Mouse (Mus musculus) gastrocnemius, postnatal 4 days (tissue): ENCODE results near the gene Ptp4a2. TPM values are rescaled to one million over a fixed set of nuclear protein-coding genes. Genes with fewer than 3 reads are reported as not detected.
A peak's percentile ranks its signal among the peaks of the same experiment; 100 is the strongest.
"Not testable (repeated sequence)": the region's sequence is repeated elsewhere in the genome, so short reads cannot be mapped to it uniquely, and the experiment has no call there.

ENCODE experiments used
- DNase-seq, 2 experiments: peaks; one replicate each; pipeline ENCODE4 v3.0.0; 2021 to 2022; ENCODE audit warnings: low spot score in 2 of 2, mixed read lengths in 2 of 2
- long read RNA-seq, 2 experiments: library from polyadenylated mRNA; stranded (forward); transcript quantifications; one replicate each; pipeline ENCODE4 v2.0.0; 2021
- total RNA-seq, 2 experiments: library from RNA; stranded (reverse); gene quantifications; 2 replicates each; pipeline ENCODE4 v1.2.3; 2021

Ptp4a2 gene
- total RNA-seq: 100 to 1,000 TPM; 406 to 430 TPM
- long read RNA-seq, experiment 1, transcript Ptp4a2-207 (6 exons, 3,382 nt): minor isoform, 61 of 336 reads
- long read RNA-seq, experiment 1, transcript Ptp4a2-201 (6 exons, 3,646 nt): major isoform, 179 of 336 reads
- long read RNA-seq, experiment 1, partial matches to known transcripts: 65 of 336 reads
- long read RNA-seq, experiment 1, other reads (novel, unspliced or antisense): 31 of 336 reads
- long read RNA-seq, experiment 2, transcript Ptp4a2-207 (6 exons, 3,382 nt): minor isoform, 69 of 398 reads
- long read RNA-seq, experiment 2, transcript Ptp4a2-201 (6 exons, 3,646 nt): major isoform, 232 of 398 reads
- long read RNA-seq, experiment 2, partial matches to known transcripts: 14 of 398 reads
- long read RNA-seq, experiment 2, other reads (novel, unspliced or antisense): 82 of 398 reads

GRCm38 (mm10) chr4:129810798-129811604 lies at the start of gene Ptp4a2:
Gene Ptp4a2, plus strand, starts transcription at chr4:129811219.
- DNase-seq: peak in 1 of 2 experiments; percentile 59

GRCm38 (mm10) chr4:129761606-129762005 lies 49.4 kb upstream of the Ptp4a2 start:
- DNase-seq: no peak

GRCm38 (mm10) chr4:129762496-129762895 lies 48.5 kb upstream of the Ptp4a2 start:
- not testable (repeated sequence) for DNase-seq

- DNase-seq: no peak
These were observed 45.7 kb upstream of the Ptp4a2 start for GRCm38 (mm10) chr4:129765351-129765750.

GRCm38 (mm10) chr4:129767782-129768181 lies 43.2 kb upstream of the Ptp4a2 start:
- DNase-seq: no peak

GRCm38 (mm10) chr4:129768742-129769141 lies 42.3 kb upstream of the Ptp4a2 start:
- DNase-seq: not testable (repeated sequence)

GRCm38 (mm10) chr4:129770600-129770999 lies 40.4 kb upstream of the Ptp4a2 start:
- DNase-seq: no peak

GRCm38 (mm10) chr4:129771314-129771671 lies 39.7 kb upstream of the Ptp4a2 start:
- no peak for DNase-seq

GRCm38 (mm10) chr4:129771672-129772521 lies 39.1 kb upstream of the Ptp4a2 start:
- DNase-seq: peak in 1 of 2 experiments; percentile 16

- DNase-seq: peak in 1 of 2 experiments; percentile 38
These were observed 28.9 kb upstream of the Ptp4a2 start for GRCm38 (mm10) chr4:129781881-129782675.

- no peak for DNase-seq
These were observed 28.1 kb upstream of the Ptp4a2 start for GRCm38 (mm10) chr4:129782857-129783331.

GRCm38 (mm10) chr4:129783506-129783905 lies 27.5 kb upstream of the Ptp4a2 start:
- no peak for DNase-seq

- DNase-seq: peak in 1 of 2 experiments; percentile 41
These were observed 25.8 kb upstream of the Ptp4a2 start for GRCm38 (mm10) chr4:129785178-129785577.

- no peak for DNase-seq
These were observed 22.3 kb upstream of the Ptp4a2 start for GRCm38 (mm10) chr4:129788693-129789092.

- no peak for DNase-seq
These were observed 21.4 kb upstream of the Ptp4a2 start for GRCm38 (mm10) chr4:129789635-129790034.

- DNase-seq: no peak
These were observed 20.5 kb upstream of the Ptp4a2 start for GRCm38 (mm10) chr4:129790475-129790874.

- no peak for DNase-seq
These were observed 19.6 kb upstream of the Ptp4a2 start for GRCm38 (mm10) chr4:129791399-129791798.

GRCm38 (mm10) chr4:129792666-129793202 lies 18.3 kb upstream of the Ptp4a2 start:
- no peak for DNase-seq

GRCm38 (mm10) chr4:129793713-129794329 lies 17.2 kb upstream of the Ptp4a2 start:
- DNase-seq: no peak
